Mouse (Mus musculus): ENCODE results near the gene Csf3.

GRCm38 (mm10) chr11:98731134-98731533, 30.1 kb downstream of the Csf3 start:
- TF ChIP-seq TCF3 (IDR thresholded peaks at IDR 0.05; ENCODE audit: insufficient read length, low read depth) (no peak), POLR2A (IDR thresholded peaks at IDR 0.05; ENCODE audit: insufficient read length, low read depth) (no peak), REST (IDR thresholded peaks at IDR 0.05; ENCODE audit: insufficient read depth, insufficient read length) (no peak), USF1 (IDR thresholded peaks at IDR 0.05; ENCODE audit: low read depth) (no peak), E2F4 (IDR thresholded peaks at IDR 0.05; ENCODE audit: insufficient read depth) (no peak), TCF12 (IDR thresholded peaks at IDR 0.05; ENCODE audit: insufficient read depth, poor library complexity, severe bottlenecking) (no peak), POLR2AphosphoS2 (IDR thresholded peaks at IDR 0.05; ENCODE audit: insufficient read length, low read depth) (no peak), MYOG (IDR thresholded peaks at IDR 0.05; ENCODE audit: control insufficient read depth in 1 of 3, insufficient read depth in 1 of 3, insufficient read length in 2 of 3, low read depth in 2 of 3) (no peak), MAX (IDR thresholded peaks at IDR 0.05; ENCODE audit: low read depth) (no peak), MYOD1 (IDR thresholded peaks at IDR 0.05; ENCODE audit: control insufficient read depth in 1 of 3, insufficient read length in 2 of 3, low read depth in 2 of 3) (no peak), CEBPB (IDR thresholded peaks at IDR 0.05; ENCODE audit: insufficient read depth, poor library complexity, severe bottlenecking) (no peak)
